9 mouse cellular contexts compared by ENCODE assay signal in genomic region chr15:99083258-99083657, GRCm38 (mm10). TPM values are rescaled to one million over a fixed set of nuclear protein-coding genes. Genes with fewer than 3 reads are reported as not detected.
DNase-seq lines count a peak whose midpoint lies in the region; TF ChIP-seq lines count a peak whose summit lies in the region.
"Had no signal": no experiment of that assay in that cellular context is flagged by ENCODE, and none has a peak within 500 bp of the region (broad histone marks: within the 10 kb centered on the region; RNA-seq: fewer than 3 reads in every experiment).

No protein-coding gene starts in this region.

- DNase-seq in heart, adult 11 months = peak; percentile 93
- DNase-seq in heart, embryonic 10.5 days (ENCODE audit: low spot score) = no peak
- DNase-seq in right cerebral cortex, postnatal 14 days = peak; percentile 55
- no peak for DNase-seq in right cerebral cortex, postnatal 36 days (ENCODE audit: low spot score in 2 of 2)
- DNase-seq in kidney, postnatal 36 days = peak; percentile 57 to 86
- DNase-seq in retina, postnatal 1 day = peak; percentile 70
- DNase-seq in Muller cell, postnatal 12 days (ENCODE audit: inconsistent ontology term) = no peak

- no peaks in the 10 kb centered on the region for H3K9me3 ChIP-seq in heart, embryonic 10.5 days
- H3K9me3 ChIP-seq: neural tube, embryonic 12.5 days had no signal

- peaks cover 56% of the 10 kb centered on the region for H3K27me3 ChIP-seq in heart, embryonic 10.5 days (ENCODE audit: insufficient read depth, poor library complexity, severe bottlenecking)

- WGBS in heart, embryonic 10.5 days = 71% methylated on average over 9 of the region's 9 CpGs

- no peak overlapping the region for H3K4me3 ChIP-seq in heart, embryonic 10.5 days
- H3K4me3 ChIP-seq in bone marrow macrophage, adult 2 months (ENCODE audit: insufficient read depth, low read length) = no peak overlapping the region
- H3K4me3 ChIP-seq: neural tube, embryonic 12.5 days had no signal

- peaks cover 34% of the 10 kb centered on the region for H3K4me1 ChIP-seq in heart, embryonic 10.5 days
- H3K4me1 ChIP-seq in bone marrow macrophage, adult 2 months (ENCODE audit: control insufficient read depth, insufficient read depth, low read length) = no peaks in the 10 kb centered on the region

- H3K27ac ChIP-seq in heart, embryonic 10.5 days = no peak overlapping the region
- no peak overlapping the region for H3K27ac ChIP-seq in bone marrow macrophage, adult 2 months (ENCODE audit: insufficient read depth, low read depth, low read length)
- H3K27ac ChIP-seq: neural tube, embryonic 12.5 days had no signal

- no peak for TF ChIP-seq POLR2A in bone marrow macrophage, adult 2 months (IDR thresholded peaks at IDR 0.05; ENCODE audit: borderline replicate concordance, low read depth, low read length)

- peaks cover 53% of the 10 kb centered on the region for H3K36me3 ChIP-seq in heart, embryonic 10.5 days

- TF ChIP-seq CTCF in bone marrow macrophage, adult 2 months (IDR thresholded peaks at IDR 0.05; ENCODE audit: low read depth, low read length) = peak; percentile 67

RNA-seq across cellular contexts. Expression of gene C1ql4, which starts 4.4 kb away (rescaled TPM):
- 0.12 and 0.20 TPM in 2 replicates for polyA plus RNA-seq in heart, embryonic 10.5 days (2016; fragmentation: Nextera tagmentation; extraction: Ambion mirVana)
- not detected in 2 replicates for polyA plus RNA-seq in bone marrow macrophage, adult 2 months (2012; ENCODE audit: insufficient read depth, insufficient read length, missing spikeins)

RNA-seq across cellular contexts. Expression of gene Troap, which starts 8.9 kb away (rescaled TPM):
- 35.7 TPM in 2 replicates for polyA plus RNA-seq in heart, embryonic 10.5 days (2016; fragmentation: Nextera tagmentation; extraction: Ambion mirVana)
- polyA plus RNA-seq in bone marrow macrophage, adult 2 months (2012; ENCODE audit: insufficient read depth, insufficient read length, missing spikeins) = 15.6 and 18.3 TPM in 2 replicates

RNA-seq across cellular contexts. Expression of gene Dnajc22, which starts 9.7 kb away (rescaled TPM):
- polyA plus RNA-seq in heart, embryonic 10.5 days (2016; fragmentation: Nextera tagmentation; extraction: Ambion mirVana) = 2.7 and 7.5 TPM in 2 replicates
- polyA plus RNA-seq in bone marrow macrophage, adult 2 months (2012; ENCODE audit: insufficient read depth, insufficient read length, missing spikeins) = not detected in 2 replicates

RNA-seq across cellular contexts. Expression of gene Prph, which starts 28.3 kb away (rescaled TPM):
- 0.36 and 1.1 TPM in 2 replicates for polyA plus RNA-seq in heart, embryonic 10.5 days (2016; fragmentation: Nextera tagmentation; extraction: Ambion mirVana)
- not detected in 2 replicates for polyA plus RNA-seq in bone marrow macrophage, adult 2 months (2012; ENCODE audit: insufficient read depth, insufficient read length, missing spikeins)

RNA-seq across cellular contexts. Expression of gene Spats2, which starts 42.5 kb away (rescaled TPM):
- 42.1 and 58.5 TPM in 2 replicates for polyA plus RNA-seq in heart, embryonic 10.5 days (2016; fragmentation: Nextera tagmentation; extraction: Ambion mirVana)
- polyA plus RNA-seq in bone marrow macrophage, adult 2 months (2012; ENCODE audit: insufficient read depth, insufficient read length, missing spikeins) = 5.9 and 7.3 TPM in 2 replicates

Comparison
In these comparisons a context has a peak if more than half of its experiments do, and no peak if none do; other contexts are left out.
1. DNase-seq: peak in heart, adult 11 months (single experiment), right cerebral cortex, postnatal 14 days (single experiment), kidney, postnatal 36 days (2 of 2) and retina, postnatal 1 day (single experiment); none in heart, embryonic 10.5 days (single experiment), right cerebral cortex, postnatal 36 days (0 of 2) and Muller cell, postnatal 12 days (single experiment).